Mouse (Mus musculus): ENCODE measurements around the gene Wwox. TPM values are rescaled to one million over a fixed set of nuclear protein-coding genes. Genes with fewer than 3 reads are reported as not detected.

The Wwox gene
- polyA plus RNA-seq, 1 experiment from 2014 or later: 13.8 TPM

GRCm38 (mm10) chr8:114421544-114421943 is 17.9 kb upstream of the Wwox start:
- ATAC-seq (ENCODE audit: low read depth): no peak
- Histone ChIP-seq H3K4me2 (ENCODE audit: low read depth, low read length) (no peak overlapping the region), H3K9ac (replicated peaks; ENCODE audit: low read depth, low read length) (no peak overlapping the region), H3K27ac (ENCODE audit: low read depth, low read length) (no peak overlapping the region), H3K4me1 (ENCODE audit: control insufficient read depth, insufficient read depth, low read length) (no peaks in the 10 kb centered on the region), H3K36me3 (ENCODE audit: control insufficient read depth, insufficient read depth, low read length) (no peaks in the 10 kb centered on the region), H3K4me3 (ENCODE audit: low read depth, low read length) (no peak overlapping the region), H3K9me3 (ENCODE audit: control insufficient read depth, low read length) (no peaks in the 10 kb centered on the region), H3K27me3 (ENCODE audit: control insufficient read depth, insufficient read depth, low read length) (no peaks in the 10 kb centered on the region)
- 79% methylated on average over 4 of the region's 4 CpGs for WGBS

GRCm38 (mm10) chr8:114438236-114438635 is 1.2 kb upstream of the Wwox start:
- Histone ChIP-seq H3K4me1 (ENCODE audit: control insufficient read depth, insufficient read depth, low read length) (peaks cover 10% of the 10 kb centered on the region), H3K27ac (ENCODE audit: low read depth, low read length) (no peak overlapping the region), H3K36me3 (ENCODE audit: control insufficient read depth, insufficient read depth, low read length) (no peaks in the 10 kb centered on the region), H3K9ac (replicated peaks; ENCODE audit: low read depth, low read length) (no peak overlapping the region), H3K4me3 (ENCODE audit: low read depth, low read length) (no peak overlapping the region), H3K27me3 (ENCODE audit: control insufficient read depth, insufficient read depth, low read length) (no peaks in the 10 kb centered on the region), H3K9me3 (ENCODE audit: control insufficient read depth, low read length) (no peaks in the 10 kb centered on the region), H3K4me2 (ENCODE audit: low read depth, low read length) (no peak overlapping the region)
- ATAC-seq (ENCODE audit: low read depth): no peak
- 7% methylated on average over 6 of the region's 6 CpGs for WGBS

DNA sequence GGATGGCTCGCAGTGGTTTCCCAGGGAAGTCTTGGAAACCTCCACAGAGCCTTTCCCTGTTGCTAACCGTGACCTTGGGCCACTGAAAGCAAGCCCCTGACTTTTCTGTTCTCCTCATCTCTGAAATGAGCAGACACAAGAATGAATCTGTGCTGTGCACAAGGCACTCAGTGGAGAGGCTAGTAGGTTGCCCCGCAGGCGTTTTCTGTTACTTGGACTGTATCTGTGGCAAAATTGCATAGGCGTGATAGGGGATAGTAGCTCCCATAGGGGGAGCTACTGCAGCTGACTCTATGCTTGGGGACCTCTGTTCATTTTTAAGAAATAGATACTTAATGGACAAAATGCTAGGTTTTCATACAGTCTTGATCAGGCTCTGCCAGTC is 742 bp downstream of the Wwox start:
- peak overlapping the region; percentile 66 for H3K4me2 ChIP-seq (ENCODE audit: low read depth, low read length)
- peaks cover 10% of the 10 kb centered on the region for H3K4me1 ChIP-seq (ENCODE audit: control insufficient read depth, insufficient read depth, low read length)
- no peak for ATAC-seq (ENCODE audit: low read depth)
- no peaks in the 10 kb centered on the region for H3K27me3 ChIP-seq (ENCODE audit: control insufficient read depth, insufficient read depth, low read length)
- 24% methylated on average over 5 of the region's 5 CpGs for whole genome bisulfite sequencing
- peak overlapping the region; percentile 58; the same call in 1 of the 2 replicates for H3K27ac ChIP-seq (ENCODE audit: low read depth, low read length)
- peak overlapping the region; percentile 53 for H3K4me3 ChIP-seq (ENCODE audit: low read depth, low read length)
- no peaks in the 10 kb centered on the region for H3K36me3 ChIP-seq (ENCODE audit: control insufficient read depth, insufficient read depth, low read length)
- peak overlapping the region; percentile 51 for H3K9ac ChIP-seq (replicated peaks; ENCODE audit: low read depth, low read length)
- no peaks in the 10 kb centered on the region for H3K9me3 ChIP-seq (ENCODE audit: control insufficient read depth, low read length)

DNA sequence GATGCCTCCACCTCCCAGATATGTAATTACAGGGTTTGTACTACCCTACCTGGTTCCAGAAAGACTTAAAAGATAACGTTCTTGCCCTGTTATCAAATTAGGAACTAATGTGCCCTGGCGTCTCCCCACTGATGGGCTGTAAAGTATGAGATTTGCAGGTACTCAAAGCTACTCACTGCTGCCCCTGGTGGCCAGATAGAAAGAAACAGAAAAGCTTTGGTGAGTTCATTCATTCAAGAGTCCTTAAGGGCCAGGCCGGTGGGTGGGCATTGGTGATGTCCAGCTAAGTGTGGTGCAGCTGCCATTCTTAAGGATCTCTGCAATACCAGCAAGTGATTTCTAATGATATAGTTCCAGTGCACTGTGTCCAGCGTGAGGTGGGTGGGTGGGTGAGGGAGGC is 2.2 kb downstream of the Wwox start:
- H3K27ac ChIP-seq (ENCODE audit: low read depth, low read length): no peak overlapping the region
- no peak for ATAC-seq (ENCODE audit: low read depth)
- peaks cover 10% of the 10 kb centered on the region for H3K4me1 ChIP-seq (ENCODE audit: control insufficient read depth, insufficient read depth, low read length)
- H3K4me2 ChIP-seq (ENCODE audit: low read depth, low read length): no peak overlapping the region
- no peaks in the 10 kb centered on the region for H3K9me3 ChIP-seq (ENCODE audit: control insufficient read depth, low read length)
- H3K4me3 ChIP-seq (ENCODE audit: low read depth, low read length): no peak overlapping the region
- 90% methylated on average over 4 of the region's 4 CpGs for WGBS
- H3K9ac ChIP-seq (replicated peaks; ENCODE audit: low read depth, low read length): no peak overlapping the region
- H3K36me3 ChIP-seq (ENCODE audit: control insufficient read depth, insufficient read depth, low read length): no peaks in the 10 kb centered on the region
- H3K27me3 ChIP-seq (ENCODE audit: control insufficient read depth, insufficient read depth, low read length): no peaks in the 10 kb centered on the region

DNA sequence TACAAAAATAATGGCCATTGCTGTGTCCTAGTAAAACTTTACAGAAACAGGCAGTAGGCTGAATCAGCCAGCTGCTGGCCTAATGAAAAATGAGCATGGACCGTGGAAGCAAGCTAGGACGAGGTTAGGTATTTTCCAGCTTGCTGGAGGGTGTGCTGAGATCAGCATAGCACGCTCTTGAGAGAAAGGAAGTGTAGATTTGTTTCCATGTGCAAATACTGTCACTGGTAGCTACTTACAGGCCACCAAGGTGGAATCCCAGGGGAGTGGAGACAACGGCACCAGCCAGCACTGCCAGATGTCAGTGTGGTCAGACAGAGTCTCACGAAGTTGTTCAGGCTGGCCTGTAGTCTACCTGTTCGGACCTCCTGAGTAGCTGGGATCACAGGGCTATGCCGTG is 7.4 kb downstream of the Wwox start:
- Histone ChIP-seq H3K4me3 (ENCODE audit: low read depth, low read length) (no peak overlapping the region), H3K9ac (replicated peaks; ENCODE audit: low read depth, low read length) (no peak overlapping the region), H3K4me1 (ENCODE audit: control insufficient read depth, insufficient read depth, low read length) (no peaks in the 10 kb centered on the region), H3K9me3 (ENCODE audit: control insufficient read depth, low read length) (no peaks in the 10 kb centered on the region), H3K27me3 (ENCODE audit: control insufficient read depth, insufficient read depth, low read length) (no peaks in the 10 kb centered on the region), H3K27ac (ENCODE audit: low read depth, low read length) (no peak overlapping the region), H3K36me3 (ENCODE audit: control insufficient read depth, insufficient read depth, low read length) (no peaks in the 10 kb centered on the region), H3K4me2 (ENCODE audit: low read depth, low read length) (no peak overlapping the region)
- 87% methylated on average over 7 of the region's 7 CpGs for WGBS
- ATAC-seq (ENCODE audit: low read depth): no peak

DNA sequence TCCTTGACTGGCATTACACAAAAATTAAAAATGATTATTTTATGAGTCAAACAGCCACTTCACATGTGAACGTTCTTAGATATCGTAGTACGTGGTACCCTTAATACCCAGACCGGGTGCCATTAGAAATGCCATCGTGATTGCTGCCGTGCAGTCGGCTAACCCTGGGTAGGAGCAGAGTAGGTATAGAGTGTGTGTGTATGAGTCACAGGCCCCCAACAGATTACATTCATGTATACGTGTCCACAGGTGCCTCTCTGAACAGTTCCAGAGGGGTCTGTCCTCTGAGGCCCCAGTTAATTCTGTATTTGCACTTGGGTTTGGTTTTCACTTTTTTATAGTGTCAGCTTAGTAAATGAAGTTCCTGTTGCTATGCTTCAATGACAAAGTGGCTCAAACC is 12.8 kb downstream of the Wwox start:
- no peaks in the 10 kb centered on the region for H3K9me3 ChIP-seq (ENCODE audit: control insufficient read depth, low read length)
- no peak overlapping the region for H3K27ac ChIP-seq (ENCODE audit: low read depth, low read length)
- H3K4me1 ChIP-seq (ENCODE audit: control insufficient read depth, insufficient read depth, low read length): peaks cover 3% of the 10 kb centered on the region
- no peak overlapping the region for H3K9ac ChIP-seq (replicated peaks; ENCODE audit: low read depth, low read length)
- no peak overlapping the region for H3K4me3 ChIP-seq (ENCODE audit: low read depth, low read length)
- 0 out of 2 replicates have a peak, but pooled peaks have one; percentile 34 for ATAC-seq (ENCODE audit: low read depth)
- no peak overlapping the region for H3K4me2 ChIP-seq (ENCODE audit: low read depth, low read length)
- no peaks in the 10 kb centered on the region for H3K27me3 ChIP-seq (ENCODE audit: control insufficient read depth, insufficient read depth, low read length)
- no peaks in the 10 kb centered on the region for H3K36me3 ChIP-seq (ENCODE audit: control insufficient read depth, insufficient read depth, low read length)
- WGBS: 89% methylated on average over 8 of the region's 8 CpGs

GRCm38 (mm10) chr8:114452781-114453221 is 13.3 kb downstream of the Wwox start:
- Histone ChIP-seq H3K9me3 (ENCODE audit: control insufficient read depth, low read length) (no peaks in the 10 kb centered on the region), H3K4me1 (ENCODE audit: control insufficient read depth, insufficient read depth, low read length) (peaks cover 3% of the 10 kb centered on the region), H3K9ac (replicated peaks; ENCODE audit: low read depth, low read length) (no peak overlapping the region), H3K27ac (ENCODE audit: low read depth, low read length) (no peak overlapping the region), H3K27me3 (ENCODE audit: control insufficient read depth, insufficient read depth, low read length) (no peaks in the 10 kb centered on the region), H3K4me3 (ENCODE audit: low read depth, low read length) (no peak overlapping the region), H3K4me2 (ENCODE audit: low read depth, low read length) (peak overlapping the region; percentile 32), H3K36me3 (ENCODE audit: control insufficient read depth, insufficient read depth, low read length) (no peaks in the 10 kb centered on the region)
- ATAC-seq (ENCODE audit: low read depth): peak; percentile 58; the same call in 1 of the 2 replicates
- WGBS: 4% methylated on average over 9 of the region's 9 CpGs

DNA sequence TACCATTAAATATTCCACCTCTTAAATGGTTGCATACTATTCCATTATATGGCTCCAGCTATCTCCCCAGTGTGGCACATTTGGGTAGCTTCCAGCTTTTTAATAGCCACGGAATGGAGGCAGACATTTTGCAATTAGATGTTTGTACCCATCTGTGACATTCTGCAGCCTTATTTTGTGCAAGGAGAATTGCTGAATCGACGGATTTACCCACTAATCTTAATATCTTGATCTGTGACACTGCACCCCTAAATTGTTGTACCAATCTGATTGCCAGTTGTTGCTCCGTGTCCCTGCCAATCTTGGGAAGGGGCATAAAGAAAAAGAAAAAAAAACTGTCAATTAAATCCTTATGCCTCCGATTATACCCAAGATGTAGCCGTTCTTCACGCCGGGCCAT is 15.8 kb downstream of the Wwox start:
- H3K36me3 ChIP-seq (ENCODE audit: control insufficient read depth, insufficient read depth, low read length): no peaks in the 10 kb centered on the region
- 65% methylated on average over 8 of the region's 8 CpGs for WGBS

DNA sequence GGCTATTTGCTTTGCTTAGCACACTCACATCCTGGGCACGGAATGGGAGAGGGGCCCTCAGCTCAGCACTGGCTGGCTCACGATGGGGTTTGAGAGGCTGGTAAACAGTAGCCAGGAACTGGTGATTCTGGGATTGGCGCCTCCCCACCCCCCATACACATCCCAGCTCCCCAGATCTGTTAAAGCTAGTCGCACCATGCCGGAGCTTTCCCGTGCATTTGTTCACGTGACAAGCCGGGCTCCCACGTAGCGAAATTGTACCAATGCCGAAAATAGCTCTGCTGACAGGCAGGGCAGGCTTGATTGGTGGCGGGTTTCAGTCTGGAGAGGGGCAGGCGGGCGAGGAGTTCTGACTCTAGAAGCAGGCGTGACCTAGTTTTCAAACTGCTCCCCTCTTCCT is 16.5 kb downstream of the Wwox start:
- Histone ChIP-seq H3K27me3 (ENCODE audit: control insufficient read depth, insufficient read depth, low read length) (no peaks in the 10 kb centered on the region), H3K4me2 (ENCODE audit: low read depth, low read length) (no peak overlapping the region), H3K36me3 (ENCODE audit: control insufficient read depth, insufficient read depth, low read length) (no peaks in the 10 kb centered on the region), H3K27ac (ENCODE audit: low read depth, low read length) (no peak overlapping the region), H3K4me1 (ENCODE audit: control insufficient read depth, insufficient read depth, low read length) (peaks cover 3% of the 10 kb centered on the region), H3K9ac (replicated peaks; ENCODE audit: low read depth, low read length) (no peak overlapping the region), H3K4me3 (ENCODE audit: low read depth, low read length) (no peak overlapping the region), H3K9me3 (ENCODE audit: control insufficient read depth, low read length) (no peaks in the 10 kb centered on the region)
- ATAC-seq (ENCODE audit: low read depth): no peak
- WGBS: 72% methylated on average over 15 of the region's 15 CpGs

More for the DNA sequence above, 15.8 kb downstream of the Wwox start:
- no peak overlapping the region for H3K4me3 ChIP-seq (ENCODE audit: low read depth, low read length)
- H3K27ac ChIP-seq (ENCODE audit: low read depth, low read length): no peak overlapping the region
- no peak for ATAC-seq (ENCODE audit: low read depth)
- no peak overlapping the region for H3K4me2 ChIP-seq (ENCODE audit: low read depth, low read length)
- H3K27me3 ChIP-seq (ENCODE audit: control insufficient read depth, insufficient read depth, low read length): no peaks in the 10 kb centered on the region
- no peak overlapping the region for H3K9ac ChIP-seq (replicated peaks; ENCODE audit: low read depth, low read length)
- H3K9me3 ChIP-seq (ENCODE audit: control insufficient read depth, low read length): no peaks in the 10 kb centered on the region
- peaks cover 3% of the 10 kb centered on the region for H3K4me1 ChIP-seq (ENCODE audit: control insufficient read depth, insufficient read depth, low read length)

Measured in neural tube, embryonic 14.5 days (tissue).